Mouse (Mus musculus) cerebellum, adult 9-10 months (tissue): ENCODE measurements around the gene L3mbtl1.

Experiments used
- DNase-seq: peaks from one replicate; pipeline ENCODE4 v3.0.0; 2022

The L3mbtl1 gene

GRCm38 (mm10) chr2:162998528-162999230 is 55.4 kb downstream of the L3mbtl1 start:
- peak; percentile 73 for DNase-seq

- DNase-seq, result peak; percentile 22
Observed at GRCm38 (mm10) chr2:162999744-163000143, 56.5 kb downstream of the L3mbtl1 start.

GRCm38 (mm10) chr2:163001071-163001470 is 57.8 kb downstream of the L3mbtl1 start:
- no peak for DNase-seq

- DNase-seq, result no peak
Observed at GRCm38 (mm10) chr2:163007299-163007698, 64.0 kb downstream of the L3mbtl1 start.

- peak; percentile 92 for DNase-seq
Observed at GRCm38 (mm10) chr2:163016916-163017743, 73.9 kb downstream of the L3mbtl1 start, which contains the start of gene Ift52. Gene Ift52, plus strand, starts transcription at chr2:163017354.
